Mouse (Mus musculus) cerebellum, adult 11-12 months (tissue): ENCODE results near the gene Dscaml1.

Source experiments
- DNase-seq: peaks from one replicate; pipeline ENCODE4 v3.0.0; 2022

Gene Dscaml1

GRCm38 (mm10) chr9:45412287-45412686, 14.1 kb upstream of the Dscaml1 start:
- DNase-seq = peak; percentile 84

GRCm38 (mm10) chr9:45412700-45413477, 13.5 kb upstream of the Dscaml1 start:
- DNase-seq = no peak

GRCm38 (mm10) chr9:45413478-45414140, 12.8 kb upstream of the Dscaml1 start:
- DNase-seq = no peak

- peak; percentile 65 for DNase-seq
Measured at GRCm38 (mm10) chr9:45415912-45416311, 10.5 kb upstream of the Dscaml1 start.

GRCm38 (mm10) chr9:45417245-45417644, 9.2 kb upstream of the Dscaml1 start:
- DNase-seq = peak; percentile 58

- DNase-seq = no peak
Measured at GRCm38 (mm10) chr9:45418252-45418651, 8.2 kb upstream of the Dscaml1 start.

GRCm38 (mm10) chr9:45421209-45421608, 5.2 kb upstream of the Dscaml1 start:
- DNase-seq = no peak

- peak; percentile 70 for DNase-seq
Measured at GRCm38 (mm10) chr9:45422761-45423298, 3.6 kb upstream of the Dscaml1 start.

GRCm38 (mm10) chr9:45429392-45429791, 3.0 kb downstream of the Dscaml1 start:
- no peak for DNase-seq

- DNase-seq = peak; percentile 59
Measured at GRCm38 (mm10) chr9:45429951-45430697, 3.7 kb downstream of the Dscaml1 start.

- no peak for DNase-seq
Measured at GRCm38 (mm10) chr9:45430698-45430959, 4.2 kb downstream of the Dscaml1 start.

GRCm38 (mm10) chr9:45431150-45431549, 4.7 kb downstream of the Dscaml1 start:
- peak; percentile 68 for DNase-seq

- DNase-seq = no peak
Measured at GRCm38 (mm10) chr9:45432639-45433038, 6.2 kb downstream of the Dscaml1 start.

GRCm38 (mm10) chr9:45433119-45433518, 6.7 kb downstream of the Dscaml1 start:
- no peak for DNase-seq

GRCm38 (mm10) chr9:45434171-45434570, 7.7 kb downstream of the Dscaml1 start:
- no peak for DNase-seq

GRCm38 (mm10) chr9:45439025-45439424, 12.6 kb downstream of the Dscaml1 start:
- DNase-seq = no peak

GRCm38 (mm10) chr9:45440083-45440784, 13.8 kb downstream of the Dscaml1 start:
- no peak for DNase-seq

GRCm38 (mm10) chr9:45444251-45444798, 17.9 kb downstream of the Dscaml1 start:
- DNase-seq = no peak

- peak; percentile 86 for DNase-seq
Measured at GRCm38 (mm10) chr9:45449658-45450057, 23.2 kb downstream of the Dscaml1 start.

GRCm38 (mm10) chr9:45451346-45451745, 24.9 kb downstream of the Dscaml1 start:
- no peak for DNase-seq

GRCm38 (mm10) chr9:45454032-45454431, 27.6 kb downstream of the Dscaml1 start:
- DNase-seq = no peak

- DNase-seq = no peak
Measured at GRCm38 (mm10) chr9:45454889-45455610, 28.6 kb downstream of the Dscaml1 start.
